Mouse (Mus musculus) heart, embryonic 11.5 days (tissue): ENCODE measurements around the gene Arhgap10. TPM values are rescaled to one million over a fixed set of nuclear protein-coding genes. Genes with fewer than 3 reads are reported as not detected.
A peak's percentile ranks its signal among the peaks of the same experiment; 100 is the strongest.

Source experiments
- ATAC-seq: fragments of 200-750 bp; cut with Nextera tagmentation; replicated peaks from 2 replicates; pipeline ENCODE4 v1.8.0; 2017; ENCODE audit warnings: moderate library complexity; ENCODE audit not compliant: insufficient number of reproducible peaks, low FRiP score, low TSS enrichment
- H3K27ac ChIP-seq: fragments of 300-500 bp; sonication (generic); 2 replicates; pipeline ENCODE4 v1.5.1; 2014; ENCODE audit warnings: mild to moderate bottlenecking, low read depth, low read length
- H3K27me3 ChIP-seq: fragments of 300-500 bp; sonication (generic); 2 replicates; pipeline ENCODE4 v1.6.1; 2014; ENCODE audit warnings: mild to moderate bottlenecking, low read length, mixed read lengths; ENCODE audit not compliant: control insufficient read depth, insufficient read depth
- H3K36me3 ChIP-seq: fragments of 300-500 bp; sonication (generic); 2 replicates; pipeline ENCODE4 v1.6.1; 2014; ENCODE audit warnings: mild to moderate bottlenecking, low read length, moderate library complexity, mixed read lengths; ENCODE audit not compliant: control insufficient read depth, insufficient read depth
- H3K4me1 ChIP-seq: fragments of 300-500 bp; sonication (generic); 2 replicates; pipeline ENCODE4 v1.6.1; 2014; ENCODE audit warnings: low read length; ENCODE audit not compliant: control insufficient read depth, insufficient read depth
- H3K4me2 ChIP-seq: fragments of 300-500 bp; sonication (generic); 2 replicates; pipeline ENCODE4 v1.6.1; 2014; ENCODE audit warnings: mild to moderate bottlenecking, moderate library complexity
- H3K4me3 ChIP-seq: fragments of 300-500 bp; sonication (generic); 2 replicates; pipeline ENCODE4 v1.5.1; 2014; ENCODE audit warnings: low read depth, low read length
- H3K9ac ChIP-seq: fragments of 300-500 bp; sonication (generic); 2 replicates; pipeline ENCODE4 v1.6.1; 2014; ENCODE audit warnings: mild to moderate bottlenecking, low read depth, low read length, moderate library complexity
- H3K9me3 ChIP-seq: fragments of 300-500 bp; sonication (generic); replicated peaks from 2 replicates; pipeline ENCODE4 v1.6.1; 2016; ENCODE audit warnings: low read length; ENCODE audit not compliant: control insufficient read depth
- WGBS: fragments of 180-500 bp; shearing (Covaris S2); extraction: QIAGEN DNeasy Blood & Tissue Kit; methylation state at CpG from one replicate; pipeline ENCODE4 v1.1.7; 2014; ENCODE audit not compliant: insufficient replicate concordance; 5-methylcytosine and 5-hydroxymethylcytosine counted together
- polyA plus RNA-seq: library from polyadenylated mRNA; unstranded; fragments of >200 nt; fragmentation: Nextera tagmentation; extraction: Ambion mirVana; gene quantifications from 2 replicates; pipeline ENCODE4 v1.2.1, GENCODE M21; 2014

Arhgap10 gene
- polyA plus RNA-seq, 1 experiment from 2014 or later = 23.2 TPM

DNA sequence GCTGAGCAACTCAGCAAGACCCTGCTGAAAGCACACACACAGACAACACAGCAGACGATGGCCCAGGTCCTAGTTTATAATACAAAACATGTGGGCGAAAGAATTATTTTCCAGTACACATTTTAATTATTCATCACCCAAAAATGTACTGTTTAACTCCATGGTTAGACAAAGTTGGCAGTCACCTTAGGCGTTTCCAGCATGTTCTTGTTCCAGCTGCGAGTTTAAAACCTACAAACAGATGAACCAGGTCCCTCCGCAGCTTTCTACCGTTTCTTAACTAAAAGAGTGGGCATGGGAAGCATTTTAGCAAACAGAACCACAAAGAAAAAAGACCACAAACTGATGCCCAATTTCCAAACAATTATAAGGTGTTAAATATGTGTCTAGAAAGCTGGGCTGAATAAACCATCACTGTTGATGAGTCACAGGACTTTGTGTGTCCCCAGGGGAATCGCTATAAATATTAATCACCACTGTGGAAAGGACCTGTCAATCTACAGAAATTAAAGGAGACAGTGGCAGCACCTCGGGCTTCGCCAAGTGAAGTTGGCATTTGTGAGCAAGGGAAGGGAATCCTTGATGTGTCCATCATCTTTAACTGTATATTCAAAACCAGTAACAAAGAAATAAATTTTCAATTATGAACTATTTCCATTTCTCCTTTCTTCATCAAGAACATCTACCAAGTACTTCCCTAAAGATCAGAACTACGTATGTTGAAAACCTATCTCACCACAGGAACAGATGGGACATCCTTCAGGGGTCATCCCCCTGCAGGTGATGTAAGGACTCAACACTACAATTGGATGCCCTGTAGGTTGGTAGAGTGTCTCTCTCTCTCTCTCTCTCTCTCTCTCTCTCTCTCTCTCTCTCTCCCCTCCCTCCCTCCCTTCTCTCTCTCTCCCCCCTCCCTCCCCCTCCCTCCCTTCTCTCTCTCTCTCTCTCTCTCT, 23.1 kb downstream of the Arhgap10 start:
- no peak overlapping the region for H3K9ac ChIP-seq
- H3K27ac ChIP-seq = no peak overlapping the region
- no peaks in the 10 kb centered on the region for H3K27me3 ChIP-seq
- H3K4me2 ChIP-seq = no peak overlapping the region
- ATAC-seq = no peak
- no peak overlapping the region for H3K4me3 ChIP-seq
- no peaks in the 10 kb centered on the region for H3K9me3 ChIP-seq
- WGBS = 84% methylated on average over 10 of the region's 10 CpGs
- peaks cover 31% of the 10 kb centered on the region for H3K4me1 ChIP-seq
- H3K36me3 ChIP-seq = no peaks in the 10 kb centered on the region

- Histone ChIP-seq H3K27ac (peak overlapping the region; percentile 75; the same call in 1 of the 2 replicates), H3K4me2 (peak overlapping the region; percentile 8; the same call in 1 of the 2 replicates), H3K4me1 (peaks cover 51% of the 10 kb centered on the region), H3K4me3 (no peak overlapping the region), H3K9ac (no peak overlapping the region), H3K36me3 (no peaks in the 10 kb centered on the region), H3K9me3 (no peaks in the 10 kb centered on the region), H3K27me3 (no peaks in the 10 kb centered on the region)
- no peak for ATAC-seq
- 58% methylated on average over 5 of the region's 5 CpGs for WGBS
Measured at GRCm38 (mm10) chr8:77492356-77493058, 25.2 kb downstream of the Arhgap10 start.

- Histone ChIP-seq H3K27ac (0 out of 2 replicates have a peak overlapping the region, but pooled peaks have one; percentile 64), H3K36me3 (no peaks in the 10 kb centered on the region), H3K4me1 (peaks cover 57% of the 10 kb centered on the region), H3K9me3 (no peaks in the 10 kb centered on the region), H3K4me2 (no peak overlapping the region), H3K4me3 (no peak overlapping the region), H3K27me3 (no peaks in the 10 kb centered on the region), H3K9ac (no peak overlapping the region)
- ATAC-seq = no peak
- WGBS = 85% methylated on average over 10 of the region's 10 CpGs
Measured at GRCm38 (mm10) chr8:77491231-77491923, 26.4 kb downstream of the Arhgap10 start.

- no peaks in the 10 kb centered on the region for H3K9me3 ChIP-seq
- peaks cover 57% of the 10 kb centered on the region for H3K4me1 ChIP-seq
- H3K4me2 ChIP-seq = no peak overlapping the region
- no peaks in the 10 kb centered on the region for H3K36me3 ChIP-seq
- H3K4me3 ChIP-seq = no peak overlapping the region
- ATAC-seq = no peak
- no peaks in the 10 kb centered on the region for H3K27me3 ChIP-seq
- no peak overlapping the region for H3K9ac ChIP-seq
- H3K27ac ChIP-seq = 0 out of 2 replicates have a peak overlapping the region, but pooled peaks have one; percentile 29
- WGBS = 62% methylated on average over 4 of the region's 4 CpGs
Measured at GRCm38 (mm10) chr8:77490095-77490781, 27.5 kb downstream of the Arhgap10 start.

DNA sequence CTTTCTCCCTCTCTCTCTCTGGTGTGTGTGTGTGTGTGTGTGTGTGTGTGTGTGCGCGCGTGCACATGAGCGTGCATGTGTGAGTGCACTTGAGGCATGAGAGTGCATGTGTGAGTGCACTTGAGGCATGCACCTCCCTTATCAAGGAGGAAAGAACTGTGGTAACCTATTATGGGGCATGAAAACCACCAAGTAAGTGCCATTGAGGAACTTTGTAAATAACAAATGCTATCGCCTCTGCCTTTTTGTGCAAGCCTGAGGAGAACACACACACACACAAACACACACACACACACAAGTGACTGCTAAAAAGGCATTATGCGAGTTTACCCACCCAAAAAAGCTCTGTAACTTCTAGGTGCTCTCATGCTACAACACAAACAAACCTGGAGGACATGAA, 28.5 kb downstream of the Arhgap10 start:
- no peak overlapping the region for H3K9ac ChIP-seq
- no peak overlapping the region for H3K4me3 ChIP-seq
- 0 out of 2 replicates have a peak overlapping the region, but pooled peaks have one; percentile 41 for H3K27ac ChIP-seq
- no peak overlapping the region for H3K4me2 ChIP-seq
- H3K4me1 ChIP-seq = peaks cover 65% of the 10 kb centered on the region
- no peaks in the 10 kb centered on the region for H3K27me3 ChIP-seq
- 90% methylated on average over 6 of the region's 6 CpGs for WGBS
- H3K9me3 ChIP-seq = no peaks in the 10 kb centered on the region
- no peak for ATAC-seq
- H3K36me3 ChIP-seq = no peaks in the 10 kb centered on the region

GRCm38 (mm10) chr8:77488215-77488606, 29.5 kb downstream of the Arhgap10 start:
- Histone ChIP-seq H3K9me3 (no peaks in the 10 kb centered on the region), H3K9ac (no peak overlapping the region), H3K4me2 (no peak overlapping the region), H3K27ac (peak overlapping the region; percentile 58), H3K27me3 (no peaks in the 10 kb centered on the region), H3K36me3 (no peaks in the 10 kb centered on the region), H3K4me3 (no peak overlapping the region), H3K4me1 (peaks cover 75% of the 10 kb centered on the region)
- 21% methylated on average over 4 of the region's 4 CpGs for WGBS
- no peak for ATAC-seq

DNA sequence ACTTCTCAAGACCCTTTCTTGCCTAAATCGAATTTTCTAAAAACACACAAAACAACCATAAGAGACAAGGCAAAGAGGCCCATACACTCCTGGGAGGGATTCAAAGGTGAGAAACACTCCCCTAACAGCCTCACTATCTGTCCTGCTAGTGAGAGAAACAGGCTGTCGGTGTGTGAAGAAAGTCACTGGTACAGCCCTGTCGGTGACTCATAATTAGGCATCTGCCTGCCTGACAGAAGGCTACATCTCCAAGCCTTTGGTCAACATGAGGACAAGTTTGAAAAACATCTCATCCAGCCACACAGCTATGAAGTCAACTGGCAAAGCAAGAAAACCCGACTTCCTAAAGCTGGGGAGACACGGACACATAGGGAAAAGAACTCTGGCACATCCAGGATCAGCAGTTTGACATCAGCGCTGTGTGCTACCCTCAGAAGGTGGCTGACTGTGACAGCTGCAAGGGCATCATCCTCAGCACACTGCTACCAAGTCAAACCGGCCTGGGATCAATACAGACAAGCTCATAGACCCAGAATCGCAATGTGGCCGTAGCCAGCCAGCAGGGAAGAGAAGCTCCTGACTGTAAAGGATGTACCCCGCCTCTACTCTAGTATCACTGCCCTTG, 30.1 kb downstream of the Arhgap10 start:
- Histone ChIP-seq H3K4me3 (no peak overlapping the region), H3K4me2 (no peak overlapping the region), H3K9me3 (no peaks in the 10 kb centered on the region), H3K27me3 (no peaks in the 10 kb centered on the region), H3K9ac (no peak overlapping the region), H3K4me1 (peaks cover 74% of the 10 kb centered on the region), H3K36me3 (no peaks in the 10 kb centered on the region), H3K27ac (peak overlapping the region; percentile 58)
- ATAC-seq = no peak
- 53% methylated on average over 10 of the region's 10 CpGs for WGBS
